Mouse (Mus musculus) splenic B cell, adult 2 months (primary cell): ENCODE data around the gene Cdc34.
A peak's percentile ranks its signal among the peaks of the same experiment; 100 is the strongest.

ENCODE experiments used
- DNase-seq: peaks from one replicate; pipeline ENCODE4 v3.0.0-alpha.2; 2011; ENCODE audit warnings: low read depth, low spot score
- H3K27me3 ChIP-seq: 2 replicates; pipeline ENCODE4 v1.6.1; 2012; ENCODE audit warnings: mild to moderate bottlenecking, low read length, moderate library complexity, mixed read lengths; ENCODE audit not compliant: control insufficient read depth, poor library complexity, insufficient read depth, severe bottlenecking
- H3K36me3 ChIP-seq: 2 replicates; pipeline ENCODE4 v1.6.1; 2012; ENCODE audit warnings: mild to moderate bottlenecking, low read length, moderate library complexity, mixed read lengths; ENCODE audit not compliant: control insufficient read depth, poor library complexity, insufficient read depth, severe bottlenecking

Gene Cdc34

DNA sequence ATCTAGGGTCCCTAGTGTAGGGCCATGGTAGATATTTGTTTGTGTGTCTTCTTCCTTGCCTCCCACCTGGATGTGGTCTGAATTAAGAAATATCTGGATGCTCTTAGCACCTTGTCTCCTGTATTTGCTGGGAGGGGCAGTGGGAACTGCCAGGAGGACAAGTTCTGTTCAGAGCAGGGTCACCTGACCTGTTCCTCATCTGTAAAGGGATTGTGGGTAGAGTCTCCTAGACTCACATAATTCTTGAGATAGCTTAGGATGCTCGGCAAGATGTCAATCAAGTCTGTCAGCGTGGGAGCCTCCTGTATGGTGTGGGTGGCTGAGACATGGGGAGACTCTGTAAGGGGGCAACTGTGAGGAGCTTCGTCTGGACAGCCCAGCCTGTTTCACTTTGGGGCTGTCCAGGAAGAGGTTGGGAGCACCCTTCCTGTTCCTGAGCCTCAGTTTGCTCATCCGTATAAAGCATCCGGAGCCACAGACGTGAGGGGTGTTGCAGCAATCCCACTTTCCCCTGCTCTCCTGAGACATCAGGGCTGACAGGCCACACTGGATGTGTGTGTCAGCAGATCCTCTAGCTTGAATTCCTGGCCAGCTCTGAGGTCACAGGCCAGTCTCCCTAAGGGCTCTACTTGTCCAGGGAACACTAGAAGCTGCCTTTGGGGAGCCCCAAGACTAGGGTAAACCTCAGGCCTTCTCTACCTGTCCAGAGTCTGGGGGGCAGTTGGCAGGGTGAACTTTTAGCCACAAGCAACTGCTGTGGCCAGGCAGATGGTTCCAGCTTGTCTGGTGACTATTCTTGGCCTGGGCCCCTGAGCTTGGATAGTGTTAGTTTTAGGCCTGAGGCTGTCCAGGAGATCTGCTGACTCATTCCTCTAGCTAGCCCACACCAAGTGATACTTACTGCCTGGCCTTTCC lies 2.0 kb downstream of the Cdc34 start:
- no peaks in the 10 kb centered on the region for H3K27me3 ChIP-seq
- peaks cover 2% of the 10 kb centered on the region for H3K36me3 ChIP-seq
- DNase-seq, result no peak

GRCm38 (mm10) chr10:79684770-79685600 lies 3.0 kb downstream of the Cdc34 start:
- DNase-seq, result no peak
- Histone ChIP-seq H3K27me3 (no peaks in the 10 kb centered on the region), H3K36me3 (peaks cover 2% of the 10 kb centered on the region)

DNA sequence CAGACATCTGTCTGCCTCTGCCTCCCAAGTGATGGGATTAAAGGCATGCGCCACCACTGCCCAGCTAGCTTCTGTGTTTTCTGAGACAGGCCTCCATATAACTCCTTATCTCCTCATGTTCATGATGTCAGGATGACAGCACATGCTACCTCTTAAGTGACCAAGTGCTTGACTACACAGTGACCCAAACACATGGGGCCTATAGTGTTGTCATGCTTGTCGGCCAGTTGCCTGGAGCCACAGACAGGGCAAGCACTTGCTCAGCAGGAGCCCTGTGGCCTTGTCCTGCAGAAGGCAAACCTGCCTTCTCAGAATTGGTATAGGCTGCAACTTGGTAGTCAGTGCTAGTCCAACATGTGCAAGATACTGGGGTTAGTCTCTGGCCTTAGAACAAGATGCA lies 4.2 kb downstream of the Cdc34 start:
- DNase-seq, result no peak
- no peaks in the 10 kb centered on the region for H3K27me3 ChIP-seq
- H3K36me3 ChIP-seq, result peaks cover 2% of the 10 kb centered on the region

DNA sequence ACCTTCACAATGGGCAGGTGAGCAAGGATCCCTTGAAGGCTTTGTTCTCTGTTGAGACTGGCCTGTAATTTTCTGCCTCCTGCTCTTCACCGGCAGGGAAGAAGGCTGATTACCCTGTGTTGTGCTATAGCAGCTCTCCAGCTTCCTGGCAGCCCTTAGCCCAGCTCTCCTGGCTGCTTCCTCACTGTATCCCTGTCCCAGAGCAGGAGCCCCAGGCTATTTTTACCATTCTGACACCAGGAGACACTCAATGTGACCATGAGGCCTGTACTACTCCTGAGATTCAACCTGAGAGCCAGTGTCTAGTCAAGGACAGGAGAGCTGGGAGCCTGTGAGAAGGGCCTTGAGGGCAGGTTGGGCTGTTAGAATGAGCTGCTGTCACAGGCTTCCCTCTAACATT lies 4.7 kb downstream of the Cdc34 start:
- no peak for DNase-seq
- H3K36me3 ChIP-seq, result peaks cover 2% of the 10 kb centered on the region
- H3K27me3 ChIP-seq, result no peaks in the 10 kb centered on the region

DNA sequence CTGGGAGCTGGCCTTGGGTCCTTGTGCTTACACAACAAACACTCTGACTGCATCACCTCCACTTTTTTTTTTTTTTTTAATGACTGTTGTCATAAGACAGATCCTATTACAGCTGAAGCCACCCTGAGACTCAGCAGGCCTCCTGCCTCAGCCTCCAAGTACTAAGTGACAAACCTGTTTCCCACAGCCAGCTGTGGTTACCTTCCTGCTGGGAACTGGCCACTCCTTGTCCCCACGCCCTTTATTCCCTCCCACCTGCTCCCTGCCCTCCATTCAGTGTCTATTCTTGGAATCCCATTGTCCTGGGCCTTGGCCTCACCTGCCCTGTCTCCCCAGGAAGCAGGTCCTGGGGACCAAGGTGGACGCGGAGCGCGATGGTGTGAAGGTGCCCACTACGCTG lies 5.5 kb downstream of the Cdc34 start:
- no peak for DNase-seq
- Histone ChIP-seq H3K36me3 (peaks cover 2% of the 10 kb centered on the region), H3K27me3 (no peaks in the 10 kb centered on the region)

GRCm38 (mm10) chr10:79688720-79689119 lies 6.7 kb downstream of the Cdc34 start, which contains the start of gene Gzmm:
Gzmm (plus strand) TSS chr10:79689020.
- peaks cover 2% of the 10 kb centered on the region for H3K36me3 ChIP-seq
- DNase-seq, result no peak
- no peaks in the 10 kb centered on the region for H3K27me3 ChIP-seq

GRCm38 (mm10) chr10:79689178-79689577 lies 7.2 kb downstream of the Cdc34 start:
- no peaks in the 10 kb centered on the region for H3K27me3 ChIP-seq
- no peak for DNase-seq
- H3K36me3 ChIP-seq, result peaks cover 2% of the 10 kb centered on the region

DNA sequence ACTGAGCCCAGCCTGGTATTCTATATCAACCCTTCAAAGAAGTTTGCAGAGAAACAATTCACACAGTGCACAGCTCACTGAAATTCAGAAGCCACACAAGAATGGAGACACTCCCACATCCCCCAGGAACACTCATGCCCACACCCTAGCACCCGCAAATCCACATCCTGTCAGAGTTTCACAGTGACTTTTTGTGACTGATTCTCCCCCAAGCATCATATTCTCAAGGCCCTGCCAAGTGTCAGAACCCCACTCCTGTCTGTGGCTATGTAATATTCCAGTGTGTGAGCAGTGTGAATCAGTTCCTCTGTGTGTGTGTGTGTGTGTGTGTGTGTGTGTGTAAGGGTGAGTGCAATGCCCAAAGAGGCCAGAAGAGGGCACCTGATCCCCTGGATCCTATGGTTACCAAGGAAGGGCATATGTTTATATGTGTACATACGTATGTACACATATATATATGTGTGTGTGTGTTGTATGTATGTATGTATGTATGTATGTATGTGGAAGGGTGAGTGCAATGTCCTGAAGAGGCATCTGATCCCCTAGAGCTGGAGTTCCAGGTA lies 10.1 kb downstream of the Cdc34 start:
- DNase-seq, result peak; percentile 32
- Histone ChIP-seq H3K27me3 (no peaks in the 10 kb centered on the region), H3K36me3 (no peaks in the 10 kb centered on the region; the same call in 1 of the 2 replicates)

- DNase-seq, result no peak
- Histone ChIP-seq H3K36me3 (no peaks in the 10 kb centered on the region), H3K27me3 (no peaks in the 10 kb centered on the region)
Measured at GRCm38 (mm10) chr10:79693580-79694378, 11.8 kb downstream of the Cdc34 start.

GRCm38 (mm10) chr10:79694379-79694655 lies 12.3 kb downstream of the Cdc34 start:
- no peaks in the 10 kb centered on the region for H3K27me3 ChIP-seq
- no peak for DNase-seq
- H3K36me3 ChIP-seq, result no peaks in the 10 kb centered on the region

- H3K27me3 ChIP-seq, result no peaks in the 10 kb centered on the region
- peak; percentile 84 for DNase-seq
Measured at GRCm38 (mm10) chr10:79695231-79696128, 13.5 kb downstream of the Cdc34 start.

DNA sequence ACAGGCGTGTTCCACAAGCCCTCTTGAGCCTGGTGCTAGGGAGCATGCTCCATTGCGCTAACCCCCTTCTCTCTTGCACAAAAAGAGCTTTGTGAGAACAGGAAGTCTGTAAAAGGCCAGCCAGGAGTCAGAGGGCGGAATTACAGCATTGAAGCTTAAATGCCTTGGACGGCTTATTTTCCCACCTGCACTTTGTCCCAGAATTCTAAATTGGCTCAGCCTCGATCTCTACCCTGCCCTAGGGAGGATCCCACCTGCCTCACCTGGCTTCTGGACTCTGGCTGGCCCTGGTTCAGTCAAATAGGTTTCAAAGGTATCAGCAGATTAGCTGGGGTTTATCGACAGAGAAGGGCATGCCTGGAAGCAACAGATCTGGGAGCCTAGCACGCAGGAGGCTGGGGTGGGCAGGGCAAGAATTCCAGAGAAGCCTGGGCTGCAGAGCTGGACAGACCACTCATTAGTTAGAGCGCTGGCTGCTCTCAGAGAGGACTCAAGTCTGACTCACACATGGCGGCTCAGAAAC lies 14.2 kb downstream of the Cdc34 start:
- no peaks in the 10 kb centered on the region for H3K27me3 ChIP-seq
- no peak for DNase-seq
- H3K36me3 ChIP-seq, result no peaks in the 10 kb centered on the region

More at GRCm38 (mm10) chr10:79695231-79696128, 13.5 kb downstream of the Cdc34 start:
- H3K36me3 ChIP-seq, result no peaks in the 10 kb centered on the region

DNA sequence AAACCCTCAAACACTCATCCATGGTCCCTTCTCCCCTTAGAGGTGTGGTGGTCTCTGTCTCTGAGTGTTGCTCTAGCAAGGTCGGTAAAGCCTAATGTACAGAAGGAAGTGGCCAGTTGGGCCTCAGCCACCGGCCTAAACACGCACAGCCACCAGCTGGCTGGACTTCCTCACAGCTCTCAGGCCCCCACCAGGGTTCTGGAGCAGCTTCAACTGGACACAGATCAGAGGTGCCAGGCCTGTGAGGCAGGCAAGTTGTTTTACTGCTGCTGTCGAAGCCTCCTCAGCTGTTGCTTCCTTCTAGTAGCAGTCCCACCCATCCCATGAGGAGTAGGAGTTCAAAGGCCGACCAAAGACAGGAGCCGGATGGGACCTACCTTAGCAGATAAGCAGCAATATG lies 15.9 kb downstream of the Cdc34 start:
- Histone ChIP-seq H3K36me3 (no peaks in the 10 kb centered on the region), H3K27me3 (no peaks in the 10 kb centered on the region)
- DNase-seq, result no peak
